Mouse (Mus musculus) midbrain, embryonic 12.5 days (tissue): Measurements from ENCODE around the gene Tac2. TPM values are rescaled to one million over a fixed set of nuclear protein-coding genes. Genes with fewer than 3 reads are reported as not detected.

Source experiments
- ATAC-seq: fragments of 200-750 bp; cut with Nextera tagmentation; 2 replicates; pipeline ENCODE4 v1.8.0; 2017; ENCODE audit warnings: low read depth, moderate TSS enrichment, moderate library complexity; ENCODE audit not compliant: low FRiP score
- H3K27ac ChIP-seq: fragments of 300-500 bp; sonication (generic); replicated peaks from 2 replicates; pipeline ENCODE4 v1.5.1; 2016; ENCODE audit warnings: mild to moderate bottlenecking
- H3K27me3 ChIP-seq: fragments of 300-500 bp; sonication (generic); 2 replicates; pipeline ENCODE4 v1.6.1; 2016; ENCODE audit warnings: mild to moderate bottlenecking
- H3K36me3 ChIP-seq: fragments of 300-500 bp; sonication (generic); 2 replicates; pipeline ENCODE4 v1.6.1; 2016
- H3K4me1 ChIP-seq: fragments of 300-500 bp; sonication (generic); 2 replicates; pipeline ENCODE4 v1.6.1; 2016
- H3K4me2 ChIP-seq: fragments of 300-500 bp; sonication (generic); replicated peaks from 2 replicates; pipeline ENCODE4 v1.6.1; 2016; ENCODE audit warnings: mild to moderate bottlenecking, moderate library complexity
- H3K4me3 ChIP-seq: fragments of 300-500 bp; sonication (generic); 2 replicates; pipeline ENCODE4 v1.5.1; 2016; ENCODE audit warnings: mild to moderate bottlenecking
- H3K9ac ChIP-seq: fragments of 300-500 bp; sonication (generic); replicated peaks from 2 replicates; pipeline ENCODE4 v1.6.1; 2016; ENCODE audit warnings: mild to moderate bottlenecking, moderate library complexity
- H3K9me3 ChIP-seq: fragments of 300-500 bp; sonication (generic); 2 replicates; pipeline ENCODE4 v1.6.1; 2016; ENCODE audit warnings: mild to moderate bottlenecking
- WGBS: fragments of 180-500 bp; shearing (Covaris S2); methylation state at CpG from one replicate; pipeline ENCODE4 v1.1.7; 2016; 5-methylcytosine and 5-hydroxymethylcytosine counted together
- polyA plus RNA-seq: library from polyadenylated mRNA; unstranded; fragments of >200 nt; fragmentation: Nextera tagmentation; extraction: Ambion mirVana; gene quantifications from 2 replicates; pipeline ENCODE4 v1.2.1, GENCODE M21; 2016

Gene Tac2
- polyA plus RNA-seq, 1 experiment from 2014 or later, result not detected

- ATAC-seq, result no peak
- H3K4me3 ChIP-seq, result no peak overlapping the region
- H3K36me3 ChIP-seq, result no peaks in the 10 kb centered on the region
- H3K9ac ChIP-seq, result no peak overlapping the region
- H3K27ac ChIP-seq, result no peak overlapping the region
- H3K9me3 ChIP-seq, result no peaks in the 10 kb centered on the region
- H3K4me2 ChIP-seq, result no peak overlapping the region
- WGBS, result 84% methylated on average over 1 of the region's 1 CpGs
- no peaks in the 10 kb centered on the region for H3K27me3 ChIP-seq
- no peaks in the 10 kb centered on the region for H3K4me1 ChIP-seq
These were observed 42.3 kb downstream of the Tac2 start for GRCm38 (mm10) chr10:127766564-127766963.

- 90% methylated on average over 2 of the region's 2 CpGs for WGBS
- ATAC-seq, result no peak
- no peaks in the 10 kb centered on the region for H3K4me1 ChIP-seq
These were observed 51.7 kb downstream of the Tac2 start, which contains the start of gene Rdh9 for GRCm38 (mm10) chr10:127776011-127776410. TSS of gene Rdh9 (plus strand) at chr10:127776386.

More at GRCm38 (mm10) chr10:127776011-127776410, 51.7 kb downstream of the Tac2 start, which contains the start of gene Rdh9:
- Histone ChIP-seq H3K27me3 (no peaks in the 10 kb centered on the region), H3K4me3 (no peak within 1 kb of the TSS), H3K36me3 (no peaks in the 10 kb centered on the region), H3K9me3 (no peaks in the 10 kb centered on the region), H3K9ac (no peak within 1 kb of the TSS), H3K27ac (no peak within 1 kb of the TSS), H3K4me2 (no peak within 1 kb of the TSS)

Other genes starting within 250 kb of the Tac2 start
- gene Stac3, start 222.8 kb upstream of the Tac2 start, polyA plus RNA-seq, result 0.89 and 1.6 TPM in 2 replicates
- 7.0 and 7.6 TPM in 2 replicates for gene Ndufa4l2, start 209.5 kb upstream of the Tac2 start, polyA plus RNA-seq
- 75.1 and 77.8 TPM in 2 replicates for gene Shmt2, start 202.0 kb upstream of the Tac2 start, polyA plus RNA-seq
- 55.9 and 58.2 TPM in 2 replicates for gene Nxph4, start 189.9 kb upstream of the Tac2 start, polyA plus RNA-seq
- 94.0 and 98.1 TPM in 2 replicates for gene Lrp1, start 103.3 kb upstream of the Tac2 start, polyA plus RNA-seq
- 6.1 and 9.0 TPM in 2 replicates for gene Stat6, start 81.5 kb upstream of the Tac2 start, polyA plus RNA-seq
- gene Nemp1, start 57.6 kb upstream of the Tac2 start, polyA plus RNA-seq, result 10.0 and 10.3 TPM in 2 replicates
- 3.7 and 4.5 TPM in 2 replicates for gene Nab2, start 55.9 kb upstream of the Tac2 start, polyA plus RNA-seq
- gene Myo1a, start 19.3 kb upstream of the Tac2 start, polyA plus RNA-seq, result 0.47 and 0.71 TPM in 2 replicates
- 6.1 and 6.2 TPM in 2 replicates for gene Zbtb39, start 15.1 kb downstream of the Tac2 start, polyA plus RNA-seq
- 0.41 and 0.46 TPM in 2 replicates for gene Gpr182, start 27.3 kb downstream of the Tac2 start, polyA plus RNA-seq
- gene Rdh1, start 35.2 kb downstream of the Tac2 start, polyA plus RNA-seq, result 0.06 TPM in 1 of 2 replicates, not detected in the other
- gene Rdh16f1, start 35.3 kb downstream of the Tac2 start, polyA plus RNA-seq, result 0.09 TPM in 1 of 2 replicates, not detected in the other
- 0.16 TPM in 1 of 2 replicates, not detected in the other for gene Rdh9, start 51.9 kb downstream of the Tac2 start, polyA plus RNA-seq
- not detected in 2 replicates for gene Rdh16, start 76.7 kb downstream of the Tac2 start, polyA plus RNA-seq
- gene Rdh19, start 125.5 kb downstream of the Tac2 start, polyA plus RNA-seq, result not detected in 2 replicates
- gene Rdh16f2, start 142.0 kb downstream of the Tac2 start, polyA plus RNA-seq, result not detected in 2 replicates
- not detected in 2 replicates for gene Rdh7, start 164.3 kb downstream of the Tac2 start, polyA plus RNA-seq
- gene Sdr9c7, start 174.0 kb downstream of the Tac2 start, polyA plus RNA-seq, result not detected in 2 replicates